Mouse (Mus musculus) cortical plate, adult 2 months (tissue): ENCODE data around the gene Tmprss15. TPM values are rescaled to one million over a fixed set of nuclear protein-coding genes. Genes with fewer than 3 reads are reported as not detected.

Experiments
- H3K27ac ChIP-seq: fragments of 200-500 bp; 2 replicates; pipeline ENCODE4 v1.5.1; 2012; ENCODE audit warnings: low read length, control low read depth, inconsistent platforms; ENCODE audit not compliant: insufficient read depth
- H3K4me1 ChIP-seq: fragments of 200-500 bp; 2 replicates; pipeline ENCODE4 v1.6.1; 2011; ENCODE audit warnings: low read length; ENCODE audit not compliant: control insufficient read depth, insufficient read depth
- H3K4me3 ChIP-seq: fragments of 200-500 bp; 2 replicates; pipeline ENCODE4 v1.5.1; 2011; ENCODE audit warnings: mild to moderate bottlenecking, low read length, control low read depth; ENCODE audit not compliant: insufficient read depth
- CTCF ChIP-seq: fragments of 200-500 bp; IDR thresholded peaks from 2 replicates; pipeline ENCODE4 v1.5.1; 2011; ENCODE audit warnings: mild to moderate bottlenecking, control low read depth, low read length; ENCODE audit not compliant: insufficient read depth; ENCODE audit errors: extremely low read depth
- POLR2A ChIP-seq: fragments of 200-500 bp; IDR thresholded peaks from 2 replicates; pipeline ENCODE4 v1.6.1; 2011; ENCODE audit warnings: mild to moderate bottlenecking, low read length, control low read depth; ENCODE audit not compliant: insufficient read depth; ENCODE audit errors: extremely low read depth
- polyA plus RNA-seq: library from polyadenylated mRNA; depleted of rRNA; stranded (reverse); fragments of >200 nt; gene quantifications from 2 replicates; pipeline ENCODE4 v1.2.3, GENCODE M21; 2012

Tmprss15 gene
- polyA plus RNA-seq, 1 experiment: not detected

- H3K4me3 ChIP-seq: no peak overlapping the region
- no peak for TF ChIP-seq POLR2A
- TF ChIP-seq CTCF: no peak
- H3K27ac ChIP-seq: no peak overlapping the region
- no peaks in the 10 kb centered on the region for H3K4me1 ChIP-seq
Measured at GRCm38 (mm10) chr16:79002812-79003211, 88.1 kb downstream of the Tmprss15 start.

GRCm38 (mm10) chr16:79001679-79002078, 89.2 kb downstream of the Tmprss15 start:
- Histone ChIP-seq H3K4me3 (no peak overlapping the region), H3K4me1 (no peaks in the 10 kb centered on the region), H3K27ac (no peak overlapping the region)
- no peak for TF ChIP-seq POLR2A

GRCm38 (mm10) chr16:78976384-78976783, 114.5 kb downstream of the Tmprss15 start:
- H3K27ac ChIP-seq: no peak overlapping the region
- H3K4me1 ChIP-seq: no peaks in the 10 kb centered on the region
- no peak overlapping the region for H3K4me3 ChIP-seq
- TF ChIP-seq POLR2A (no peak), CTCF (no peak)

- TF ChIP-seq CTCF (no peak), POLR2A (no peak)
- H3K4me1 ChIP-seq: no peaks in the 10 kb centered on the region
- no peak overlapping the region for H3K4me3 ChIP-seq
- H3K27ac ChIP-seq: no peak overlapping the region
Measured at GRCm38 (mm10) chr16:78974099-78974498, 116.8 kb downstream of the Tmprss15 start.

GRCm38 (mm10) chr16:78969091-78969731, 121.7 kb downstream of the Tmprss15 start:
- H3K27ac ChIP-seq: no peak overlapping the region
- no peak overlapping the region for H3K4me3 ChIP-seq
- H3K4me1 ChIP-seq: no peaks in the 10 kb centered on the region
- TF ChIP-seq CTCF (peak; percentile 5; the same call in 1 of the 2 replicates), POLR2A (no peak)

DNA sequence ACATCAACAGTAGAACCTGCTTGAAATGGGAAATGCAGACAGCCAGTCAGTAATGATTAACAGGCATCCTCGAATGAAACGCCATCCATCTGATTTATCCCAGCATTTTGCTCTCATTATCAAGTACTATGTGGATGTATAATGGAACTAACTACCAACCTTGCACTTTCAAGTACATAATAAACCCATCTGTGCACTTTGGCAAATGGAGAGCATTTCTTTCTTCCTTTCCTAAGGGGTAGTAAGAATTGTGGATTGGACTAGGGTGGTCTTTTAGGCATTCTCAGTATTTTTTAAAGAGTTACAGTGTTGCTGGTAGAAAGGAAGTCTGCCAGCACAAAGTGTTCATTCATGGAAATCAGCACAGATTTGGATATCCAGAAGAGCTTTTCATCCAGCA, 133.5 kb downstream of the Tmprss15 start:
- H3K4me1 ChIP-seq: no peaks in the 10 kb centered on the region
- TF ChIP-seq POLR2A (no peak), CTCF (no peak)

GRCm38 (mm10) chr16:78950359-78950758, 140.5 kb downstream of the Tmprss15 start:
- Histone ChIP-seq H3K27ac (no peak overlapping the region), H3K4me1 (no peaks in the 10 kb centered on the region), H3K4me3 (no peak overlapping the region)
- TF ChIP-seq CTCF (0 out of 2 replicates have a peak, but pooled peaks have one; percentile 2), POLR2A (no peak)

More for the DNA sequence above, 133.5 kb downstream of the Tmprss15 start:
- Histone ChIP-seq H3K4me3 (no peak overlapping the region), H3K27ac (no peak overlapping the region)

DNA sequence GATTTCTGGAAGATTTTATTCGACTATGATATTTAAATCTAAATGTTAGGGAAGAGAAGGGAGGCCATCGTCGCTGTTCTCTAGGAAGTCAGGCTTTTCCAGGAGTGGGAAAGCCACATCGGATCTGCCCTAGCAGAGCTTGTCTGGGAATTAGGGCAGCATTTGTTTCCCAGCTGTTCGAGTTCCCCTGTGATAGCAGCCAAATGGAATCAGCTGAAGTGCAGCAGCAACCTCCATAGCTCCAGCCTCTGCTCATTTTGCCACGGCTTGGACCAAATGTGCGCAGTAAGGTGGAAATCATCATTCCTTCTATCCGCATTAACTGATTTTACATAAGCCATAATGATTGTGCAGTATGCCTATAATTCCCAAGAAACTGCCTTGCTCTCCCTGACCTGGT, 153.1 kb downstream of the Tmprss15 start:
- TF ChIP-seq POLR2A (no peak), CTCF (no peak)
- Histone ChIP-seq H3K27ac (no peak overlapping the region), H3K4me1 (no peaks in the 10 kb centered on the region), H3K4me3 (no peak overlapping the region)

- H3K4me3 ChIP-seq: no peak overlapping the region
- TF ChIP-seq CTCF (no peak), POLR2A (no peak)
- H3K4me1 ChIP-seq: no peaks in the 10 kb centered on the region; the same call in 1 of the 2 replicates
- no peak overlapping the region for H3K27ac ChIP-seq
Measured at GRCm38 (mm10) chr16:78934298-78934697, 156.6 kb downstream of the Tmprss15 start.

- H3K4me1 ChIP-seq: no peaks in the 10 kb centered on the region; the same call in 1 of the 2 replicates
- TF ChIP-seq CTCF (no peak), POLR2A (no peak)
- no peak overlapping the region for H3K27ac ChIP-seq
- peak overlapping the region; percentile 18 for H3K4me3 ChIP-seq
Measured at GRCm38 (mm10) chr16:78931287-78932025, 159.4 kb downstream of the Tmprss15 start.
